22 mouse cellular contexts compared by ENCODE assay signal in genomic region chr7:27428002-27428401, GRCm38 (mm10). TPM values are rescaled to one million over a fixed set of nuclear protein-coding genes. Genes with fewer than 3 reads are reported as not detected.
DNase-seq lines count a peak whose midpoint lies in the region; ATAC-seq and TF ChIP-seq lines count a peak whose summit lies in the region.
"Had no signal": no experiment of that assay in that cellular context is flagged by ENCODE, and none has a peak within 500 bp of the region (broad histone marks: within the 10 kb centered on the region; RNA-seq: fewer than 3 reads in every experiment).

No protein-coding gene starts in this region.

- no peak overlapping the region for H3K4me3 ChIP-seq in hindbrain, postnatal 0 days (ENCODE audit: low read length)
- H3K4me3 ChIP-seq in hindbrain, embryonic 11.5 days (ENCODE audit: low read depth, low read length), result no peak overlapping the region
- H3K4me3 ChIP-seq: embryonic facial prominence, embryonic 10.5 days; embryonic facial prominence, embryonic 12.5 days; forebrain, embryonic 13.5 days; forebrain, embryonic 15.5 days had no signal

- no peaks in the 10 kb centered on the region for H3K9me3 ChIP-seq in hindbrain, postnatal 0 days (ENCODE audit: low read length)
- H3K9me3 ChIP-seq in hindbrain, embryonic 11.5 days (ENCODE audit: control insufficient read depth, low read length), result no peaks in the 10 kb centered on the region
- H3K9me3 ChIP-seq: embryonic facial prominence, embryonic 12.5 days had no signal

- peaks cover 5% of the 10 kb centered on the region; the same call in 1 of the 2 replicates for H3K36me3 ChIP-seq in hindbrain, postnatal 0 days (ENCODE audit: insufficient read depth, low read length)
- no peaks in the 10 kb centered on the region for H3K36me3 ChIP-seq in hindbrain, embryonic 11.5 days (ENCODE audit: control insufficient read depth, insufficient read depth, low read length)
- H3K36me3 ChIP-seq: embryonic facial prominence, embryonic 10.5 days; embryonic facial prominence, embryonic 12.5 days; G1E had no signal

- ATAC-seq in hindbrain, postnatal 0 days, result no peak
- ATAC-seq in hindbrain, embryonic 11.5 days (ENCODE audit: low FRiP score), result no peak
- ATAC-seq: activated CD4-positive, CD25-positive, alpha-beta regulatory T cell, adult 4 months; CD4-positive, CD25-positive, alpha-beta regulatory T cell, adult 4 months; forebrain, embryonic 13.5 days; forebrain, embryonic 15.5 days; forebrain, postnatal 0 days; Patski had no signal

- peak; percentile 66 to 69 for DNase-seq in cerebellum, postnatal 10 days
- no peak for DNase-seq in cerebellum, adult 18-20 months
- no peak for DNase-seq in hindbrain, postnatal 0 days (ENCODE audit: low spot score)
- DNase-seq in hindbrain, embryonic 11.5 days (ENCODE audit: low spot score), result no peak
- peak; percentile 7 for DNase-seq in ovary, postnatal 36 days (ENCODE audit: low spot score)
- DNase-seq in ovary, postnatal 10 days (ENCODE audit: low spot score), result no peak
- DNase-seq: adrenal gland, adult 8-10 months; adrenal gland, postnatal 14 days; adrenal gland, postnatal 36 days; B cell, adult 2 months; cerebellum, adult 11-12 months; cerebellum, adult 8-10 months; cerebellum, adult 9-11 months; forebrain, postnatal 0 days had no signal

- no peaks in the 10 kb centered on the region for H3K27me3 ChIP-seq in hindbrain, postnatal 0 days (ENCODE audit: insufficient read depth, low read length)
- H3K27me3 ChIP-seq in hindbrain, embryonic 11.5 days (ENCODE audit: control insufficient read depth, insufficient read depth, low read length), result no peaks in the 10 kb centered on the region; the same call in none of the 2 replicates
- H3K27me3 ChIP-seq: forebrain, embryonic 15.5 days had no signal

- no peak for TF ChIP-seq CTCF in hindbrain, postnatal 0 days (IDR thresholded peaks at IDR 0.05; ENCODE audit: low read depth)

- H3K4me1 ChIP-seq in hindbrain, postnatal 0 days (ENCODE audit: insufficient read depth, low read length), result no peaks in the 10 kb centered on the region
- H3K4me1 ChIP-seq in hindbrain, embryonic 11.5 days (replicated peaks; ENCODE audit: control insufficient read depth, insufficient read depth, low read length), result no peaks in the 10 kb centered on the region
- H3K4me1 ChIP-seq: forebrain, embryonic 13.5 days; forebrain, embryonic 15.5 days had no signal

- WGBS in hindbrain, postnatal 0 days, result 61% methylated on average over 11 of the region's 11 CpGs
- WGBS in hindbrain, embryonic 11.5 days, result 83% methylated on average over 11 of the region's 11 CpGs

- peak overlapping the region; percentile 17; the same call in 1 of the 2 replicates for H3K27ac ChIP-seq in hindbrain, postnatal 0 days
- H3K27ac ChIP-seq in hindbrain, embryonic 11.5 days (ENCODE audit: low read depth, low read length), result no peak overlapping the region
- H3K27ac ChIP-seq: embryonic facial prominence, embryonic 10.5 days; embryonic facial prominence, embryonic 12.5 days; forebrain, embryonic 13.5 days; forebrain, embryonic 15.5 days had no signal

- H3K9ac ChIP-seq in hindbrain, postnatal 0 days (replicated peaks; ENCODE audit: low read length), result no peak overlapping the region
- H3K9ac ChIP-seq in hindbrain, embryonic 11.5 days (ENCODE audit: low read depth, low read length), result no peak overlapping the region
- H3K9ac ChIP-seq: embryonic facial prominence, embryonic 12.5 days; forebrain, embryonic 13.5 days; forebrain, embryonic 15.5 days; forebrain, postnatal 0 days had no signal

- H3K4me2 ChIP-seq in hindbrain, postnatal 0 days (ENCODE audit: low read depth, low read length), result no peak overlapping the region
- no peak overlapping the region for H3K4me2 ChIP-seq in hindbrain, embryonic 11.5 days (replicated peaks; ENCODE audit: low read depth, low read length)
- H3K4me2 ChIP-seq: embryonic facial prominence, embryonic 12.5 days; forebrain, embryonic 13.5 days; forebrain, embryonic 15.5 days had no signal

RNA-seq across cellular contexts. Expression of gene Sptbn4, which starts 19.5 kb away (rescaled TPM):
- 24.1 and 24.8 TPM in 2 replicates for total RNA-seq in hindbrain, postnatal 0 days (2014; rRNA removed)
- 2.8 and 3.4 TPM in 2 replicates for polyA plus RNA-seq in hindbrain, postnatal 0 days (2015; fragmentation: Nextera tagmentation; extraction: Ambion mirVana)
- 0.20 and 0.57 TPM in 2 replicates for polyA plus RNA-seq in hindbrain, embryonic 11.5 days (2014; fragmentation: Nextera tagmentation; extraction: Ambion mirVana)

RNA-seq across cellular contexts. Expression of gene Blvrb, which starts 19.8 kb away (rescaled TPM):
- total RNA-seq in hindbrain, postnatal 0 days (2014; rRNA removed), result 19.7 and 23.9 TPM in 2 replicates
- polyA plus RNA-seq in hindbrain, postnatal 0 days (2015; fragmentation: Nextera tagmentation; extraction: Ambion mirVana), result 23.0 and 23.4 TPM in 2 replicates
- polyA plus RNA-seq in hindbrain, embryonic 11.5 days (2014; fragmentation: Nextera tagmentation; extraction: Ambion mirVana), result 34.8 and 35.4 TPM in 2 replicates

RNA-seq across cellular contexts. Expression of gene Sertad3, which starts 45.6 kb away (rescaled TPM):
- total RNA-seq in hindbrain, postnatal 0 days (2014; rRNA removed), result 5.0 and 6.3 TPM in 2 replicates
- polyA plus RNA-seq in hindbrain, postnatal 0 days (2015; fragmentation: Nextera tagmentation; extraction: Ambion mirVana), result 7.9 and 8.4 TPM in 2 replicates
- 20.7 and 22.2 TPM in 2 replicates for polyA plus RNA-seq in hindbrain, embryonic 11.5 days (2014; fragmentation: Nextera tagmentation; extraction: Ambion mirVana)

RNA-seq across cellular contexts. Expression of gene Sertad1, which starts 58.7 kb away (rescaled TPM):
- 7.2 and 9.4 TPM in 2 replicates for total RNA-seq in hindbrain, postnatal 0 days (2014; rRNA removed)
- polyA plus RNA-seq in hindbrain, postnatal 0 days (2015; fragmentation: Nextera tagmentation; extraction: Ambion mirVana), result 7.7 and 8.8 TPM in 2 replicates
- polyA plus RNA-seq in hindbrain, embryonic 11.5 days (2014; fragmentation: Nextera tagmentation; extraction: Ambion mirVana), result 18.4 and 21.0 TPM in 2 replicates

Comparison
In these comparisons a context has a peak if more than half of its experiments do, and no peak if none do; other contexts are left out.
1. DNase-seq: peak in cerebellum, postnatal 10 days (2 of 2) and ovary, postnatal 36 days (single experiment); none in cerebellum, adult 18-20 months (0 of 2), hindbrain, postnatal 0 days (single experiment), hindbrain, embryonic 11.5 days (single experiment) and ovary, postnatal 10 days (single experiment).